Mouse (Mus musculus) midbrain, embryonic 14.5 days (tissue): Measurements from ENCODE around the gene Wipf2. TPM values are rescaled to one million over a fixed set of nuclear protein-coding genes. Genes with fewer than 3 reads are reported as not detected.

Experiments used
- ATAC-seq: fragments of 200-750 bp; cut with Nextera tagmentation; 2 replicates; pipeline ENCODE4 v1.8.0; 2017; ENCODE audit warnings: moderate number of reproducible peaks, moderate library complexity; ENCODE audit not compliant: low FRiP score, low TSS enrichment
- DNase-seq: peaks from one replicate; pipeline ENCODE4 v3.0.0-alpha.2; 2015
- H3K27ac ChIP-seq: fragments of 300-500 bp; sonication (generic); replicated peaks from 2 replicates; pipeline ENCODE4 v1.5.1; 2014; ENCODE audit warnings: mild to moderate bottlenecking, low read depth, low read length, moderate library complexity
- H3K27me3 ChIP-seq: fragments of 300-500 bp; sonication (generic); 2 replicates; pipeline ENCODE4 v1.6.1; 2014; ENCODE audit warnings: low read length, control low read depth, mixed read lengths; ENCODE audit not compliant: control insufficient read depth, insufficient read depth
- H3K36me3 ChIP-seq: fragments of 300-500 bp; sonication (generic); 2 replicates; pipeline ENCODE4 v1.6.1; 2014; ENCODE audit warnings: low read length, control low read depth; ENCODE audit not compliant: control insufficient read depth, insufficient read depth
- H3K4me1 ChIP-seq: fragments of 300-500 bp; sonication (generic); 2 replicates; pipeline ENCODE4 v1.6.1; 2014; ENCODE audit warnings: mild to moderate bottlenecking, antibody characterized with exemption, low read length, control low read depth; ENCODE audit not compliant: control insufficient read depth, insufficient read depth
- H3K4me2 ChIP-seq: fragments of 300-500 bp; sonication (generic); 2 replicates; pipeline ENCODE4 v1.6.1; 2014; ENCODE audit warnings: mild to moderate bottlenecking, low read length, moderate library complexity
- H3K4me3 ChIP-seq: fragments of 300-500 bp; sonication (generic); replicated peaks from 2 replicates; pipeline ENCODE4 v1.5.1; 2014; ENCODE audit warnings: low read depth, low read length
- H3K9ac ChIP-seq: fragments of 300-500 bp; sonication (generic); replicated peaks from 2 replicates; pipeline ENCODE4 v1.6.1; 2014; ENCODE audit warnings: mild to moderate bottlenecking, low read length, moderate library complexity
- H3K9me3 ChIP-seq: fragments of 300-500 bp; sonication (generic); 2 replicates; pipeline ENCODE4 v1.6.1; 2016; ENCODE audit warnings: low read length, control low read depth, mixed read lengths; ENCODE audit not compliant: control insufficient read depth
- WGBS: fragments of 180-500 bp; shearing (Covaris S2); extraction: QIAGEN DNeasy Blood & Tissue Kit; methylation state at CpG from one replicate; pipeline ENCODE4 v1.1.7; 2014; 5-methylcytosine and 5-hydroxymethylcytosine counted together
- polyA plus RNA-seq: library from polyadenylated mRNA; unstranded; fragments of >200 nt; fragmentation: Nextera tagmentation; extraction: Ambion mirVana; gene quantifications from 2 replicates; pipeline ENCODE4 v1.2.1, GENCODE M21; 2014

Gene Wipf2
- polyA plus RNA-seq, 1 experiment from 2014 or later = 5.4 TPM

DNA sequence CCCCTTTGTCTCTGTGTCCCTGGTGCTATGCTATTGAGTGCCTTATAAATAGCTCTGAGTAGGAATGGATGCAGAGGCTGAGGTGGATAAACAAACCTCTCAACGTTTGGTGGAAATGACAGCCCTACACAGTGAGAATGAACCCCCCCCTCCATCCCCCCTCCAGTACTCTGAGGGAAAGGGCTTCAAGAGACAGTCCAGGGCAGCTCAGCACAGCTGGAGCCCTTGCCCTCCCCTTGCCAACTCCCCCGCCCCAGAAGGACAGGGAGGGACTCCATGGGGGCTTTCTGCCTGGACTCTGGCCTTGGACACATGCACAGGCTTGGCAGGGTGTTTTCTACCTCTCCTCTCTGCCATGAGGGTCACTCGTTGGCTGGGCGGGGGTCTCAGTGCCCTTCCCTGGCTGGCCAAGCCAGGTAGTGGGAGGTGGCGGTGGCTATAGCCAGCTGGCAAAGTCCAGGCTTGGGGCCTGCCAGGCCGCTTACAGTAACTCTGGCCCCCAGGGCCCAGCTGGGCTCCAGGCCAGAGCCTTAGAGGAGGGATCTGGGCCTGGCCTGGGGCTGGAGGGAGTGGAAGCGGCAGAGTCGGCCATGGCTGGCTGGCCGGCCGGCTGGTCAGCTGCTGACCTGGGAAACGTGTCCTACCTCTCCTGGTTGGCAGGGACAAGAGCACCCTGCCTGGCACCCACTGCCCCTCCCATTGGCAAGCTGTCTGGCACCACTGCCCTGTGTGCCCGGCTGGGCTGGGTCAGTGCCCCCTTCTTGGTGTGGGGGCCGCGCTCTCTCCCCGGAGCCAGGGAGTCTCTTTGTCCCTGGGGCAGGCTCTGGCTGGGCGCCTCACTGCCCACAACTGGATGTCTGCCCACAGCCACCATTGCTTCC lies 87.8 kb downstream of the Wipf2 start:
- WGBS = 61% methylated on average over 16 of the region's 16 CpGs
- Histone ChIP-seq H3K4me2 (no peak overlapping the region), H3K9me3 (no peaks in the 10 kb centered on the region), H3K27ac (peak overlapping the region; percentile 49; the same call in 1 of the 2 replicates), H3K4me1 (peaks cover 28% of the 10 kb centered on the region), H3K9ac (no peak overlapping the region), H3K27me3 (no peaks in the 10 kb centered on the region), H3K36me3 (no peaks in the 10 kb centered on the region), H3K4me3 (no peak overlapping the region)
- peak; percentile 68 for DNase-seq
- ATAC-seq = peak; percentile 62; the same call in 1 of the 2 replicates

- ATAC-seq = no peak
- Histone ChIP-seq H3K9me3 (no peaks in the 10 kb centered on the region), H3K4me2 (no peak overlapping the region)
These were observed 88.7 kb downstream of the Wipf2 start for GRCm38 (mm10) chr11:98952111-98952510.

GRCm38 (mm10) chr11:98952736-98953135 lies 89.3 kb downstream of the Wipf2 start:
- Histone ChIP-seq H3K9ac (no peak overlapping the region), H3K4me3 (no peak overlapping the region), H3K9me3 (no peaks in the 10 kb centered on the region), H3K4me2 (no peak overlapping the region), H3K36me3 (no peaks in the 10 kb centered on the region), H3K4me1 (peaks cover 28% of the 10 kb centered on the region), H3K27me3 (no peaks in the 10 kb centered on the region), H3K27ac (no peak overlapping the region)
- ATAC-seq = no peak
- 67% methylated on average over 2 of the region's 2 CpGs for WGBS
- DNase-seq = no peak

More at GRCm38 (mm10) chr11:98952111-98952510, 88.7 kb downstream of the Wipf2 start:
- Histone ChIP-seq H3K9ac (no peak overlapping the region), H3K27ac (no peak overlapping the region), H3K36me3 (no peaks in the 10 kb centered on the region), H3K27me3 (no peaks in the 10 kb centered on the region), H3K4me1 (peaks cover 28% of the 10 kb centered on the region), H3K4me3 (no peak overlapping the region)
- DNase-seq = no peak
- 93% methylated on average over 1 of the region's 1 CpGs for WGBS

- WGBS = 14% methylated on average over 2 of the region's 2 CpGs
- ATAC-seq = no peak
These were observed 89.9 kb downstream of the Wipf2 start for GRCm38 (mm10) chr11:98953361-98953760.

GRCm38 (mm10) chr11:98953835-98954320 lies 90.4 kb downstream of the Wipf2 start:
- H3K4me2 ChIP-seq = no peak overlapping the region
- H3K9ac ChIP-seq = no peak overlapping the region
- no peak for ATAC-seq
- H3K27ac ChIP-seq = peak overlapping the region; percentile 50; the same call in 1 of the 2 replicates
- 35% methylated on average over 13 of the region's 13 CpGs for WGBS
- no peaks in the 10 kb centered on the region for H3K27me3 ChIP-seq
- peaks cover 28% of the 10 kb centered on the region for H3K4me1 ChIP-seq
- no peaks in the 10 kb centered on the region for H3K36me3 ChIP-seq
- no peak overlapping the region for H3K4me3 ChIP-seq
- DNase-seq = no peak
- H3K9me3 ChIP-seq = no peaks in the 10 kb centered on the region

More at GRCm38 (mm10) chr11:98953361-98953760, 89.9 kb downstream of the Wipf2 start:
- Histone ChIP-seq H3K4me2 (no peak overlapping the region), H3K9ac (no peak overlapping the region), H3K4me1 (peaks cover 28% of the 10 kb centered on the region), H3K27ac (no peak overlapping the region), H3K27me3 (no peaks in the 10 kb centered on the region), H3K36me3 (no peaks in the 10 kb centered on the region), H3K4me3 (no peak overlapping the region), H3K9me3 (no peaks in the 10 kb centered on the region)
- no peak for DNase-seq

DNA sequence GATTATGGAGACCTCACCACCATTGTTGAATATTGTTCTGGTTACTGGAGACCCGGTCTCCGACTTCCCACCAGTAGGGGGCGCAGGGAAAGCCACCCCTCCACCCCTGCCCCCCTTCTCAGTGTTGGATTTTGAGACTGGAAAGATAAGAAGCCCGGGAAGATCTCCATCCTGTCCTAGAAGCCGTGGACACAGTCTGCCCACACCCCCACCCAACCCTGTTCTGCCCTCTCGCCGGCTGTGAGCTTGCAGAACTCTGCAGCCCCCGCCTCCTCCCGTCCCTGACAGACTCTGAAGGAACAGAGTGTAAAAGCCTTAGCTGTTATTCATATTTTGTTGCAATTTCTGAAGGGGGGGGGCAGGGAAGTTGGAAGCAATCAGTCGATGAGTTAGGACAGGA lies 90.9 kb downstream of the Wipf2 start:
- ATAC-seq (peak; percentile 34; the same call in 1 of the 2 replicates), DNase-seq (peak; percentile 84)
- Histone ChIP-seq H3K27ac (peak overlapping the region; percentile 50; the same call in 1 of the 2 replicates), H3K9ac (no peak overlapping the region), H3K27me3 (no peaks in the 10 kb centered on the region), H3K4me1 (peaks cover 32% of the 10 kb centered on the region), H3K4me2 (no peak overlapping the region), H3K9me3 (no peaks in the 10 kb centered on the region), H3K4me3 (no peak overlapping the region), H3K36me3 (no peaks in the 10 kb centered on the region)
- WGBS = 5% methylated on average over 10 of the region's 10 CpGs

Other genes with a start within 250 kb of the Wipf2 start
- gene Gm12355, start 238.0 kb upstream of the Wipf2 start, polyA plus RNA-seq = 0.71 and 1.4 TPM in 2 replicates
- gene Gsdma3, start 237.3 kb upstream of the Wipf2 start, polyA plus RNA-seq = not detected in 2 replicates
- not detected in 2 replicates for gene Gsdma2, start 216.9 kb upstream of the Wipf2 start, polyA plus RNA-seq
- gene Gsdma, start 199.3 kb upstream of the Wipf2 start, polyA plus RNA-seq = not detected in 2 replicates
- 135 and 164 TPM in 2 replicates for gene Psmd3, start 181.1 kb upstream of the Wipf2 start, polyA plus RNA-seq
- not detected in 2 replicates for gene Csf3, start 162.4 kb upstream of the Wipf2 start, polyA plus RNA-seq
- 65.7 and 81.1 TPM in 2 replicates for gene Med24, start 134.2 kb upstream of the Wipf2 start, polyA plus RNA-seq
- gene Thra, start 123.0 kb upstream of the Wipf2 start, polyA plus RNA-seq = 175 and 194 TPM in 2 replicates
- gene Nr1d1, start 88.3 kb upstream of the Wipf2 start, polyA plus RNA-seq = 3.0 TPM in 2 replicates
- 25.0 and 35.9 TPM in 2 replicates for gene Msl1, start 68.1 kb upstream of the Wipf2 start, polyA plus RNA-seq
- gene Casc3, start 58.7 kb upstream of the Wipf2 start, polyA plus RNA-seq = 46.6 and 57.3 TPM in 2 replicates
- gene Rapgefl1, start 26.9 kb upstream of the Wipf2 start, polyA plus RNA-seq = 8.8 and 9.6 TPM in 2 replicates
- gene Cdc6, start 44.2 kb downstream of the Wipf2 start, polyA plus RNA-seq = 2.5 and 5.6 TPM in 2 replicates
- gene Rara, start 64.2 kb downstream of the Wipf2 start, polyA plus RNA-seq = 8.8 and 11.0 TPM in 2 replicates
- gene Gjd3, start 119.4 kb downstream of the Wipf2 start, polyA plus RNA-seq = 0.70 and 2.0 TPM in 2 replicates
- gene Top2a, start 160.6 kb downstream of the Wipf2 start, polyA plus RNA-seq = 24.9 and 67.9 TPM in 2 replicates
- 55.0 and 111 TPM in 2 replicates for gene Igfbp4, start 177.6 kb downstream of the Wipf2 start, polyA plus RNA-seq
- 0.22 TPM in 1 of 2 replicates, not detected in the other for gene Tns4, start 225.7 kb downstream of the Wipf2 start, polyA plus RNA-seq